Comparison of ENCODE assay signal across 17 mouse cellular contexts in genomic region chr17:72970631-72971161, GRCm38 (mm10). TPM values are rescaled to one million over a fixed set of nuclear protein-coding genes. Genes with fewer than 3 reads are reported as not detected.
DNase-seq lines count a peak whose midpoint lies in the region; ATAC-seq and TF ChIP-seq lines count a peak whose summit lies in the region.
"Had no signal": no experiment of that assay in that cellular context is flagged by ENCODE, and none has a peak within 500 bp of the region (broad histone marks: within the 10 kb centered on the region; RNA-seq: fewer than 3 reads in every experiment).

No protein-coding gene starts in this region.

- TF ChIP-seq EP300 in stomach, postnatal 0 days (optimal IDR thresholded peaks at IDR 0.05): no peak

- no peak for ATAC-seq in erythroid progenitor cell, adult 5-6 weeks (replicated peaks; ENCODE audit: low FRiP score, poor library complexity, severe bottlenecking)
- no peak for ATAC-seq in stomach, postnatal 0 days (ENCODE audit: low FRiP score, low TSS enrichment)
- ATAC-seq: hindbrain, postnatal 0 days had no signal

- H3K27ac ChIP-seq in stomach, postnatal 0 days (replicated peaks): no peak overlapping the region
- H3K27ac ChIP-seq: heart, embryonic 15.5 days; hindbrain, postnatal 0 days; limb, embryonic 15.5 days; midbrain, embryonic 12.5 days; neural tube, embryonic 13.5 days had no signal

- no peak overlapping the region for H3K9ac ChIP-seq in stomach, postnatal 0 days (ENCODE audit: low read length)
- H3K9ac ChIP-seq: heart, embryonic 15.5 days; limb, embryonic 15.5 days; midbrain, embryonic 12.5 days; neural tube, embryonic 13.5 days had no signal

- no peaks in the 10 kb centered on the region for H3K36me3 ChIP-seq in stomach, postnatal 0 days (ENCODE audit: control insufficient read depth, insufficient read depth, low read length)
- H3K36me3 ChIP-seq: heart, embryonic 15.5 days; limb, embryonic 15.5 days; midbrain, embryonic 12.5 days; neural tube, embryonic 13.5 days had no signal

- DNase-seq in left cerebral cortex, adult 11 months (ENCODE audit: low spot score): peak; percentile 52
- no peak for DNase-seq in left cerebral cortex, postnatal 4 days
- peak; percentile 81 to 87 for DNase-seq in layer of hippocampus, adult 8-10 months (ENCODE audit: low spot score in 2 of 2)
- DNase-seq in left cerebral cortex, postnatal 14 days (ENCODE audit: low spot score in 2 of 2): peak; percentile 64 to 89
- no peak for DNase-seq in urinary bladder, postnatal 10 days (ENCODE audit: low spot score)
- DNase-seq in stomach, postnatal 0 days (ENCODE audit: low spot score): no peak
- no peak for DNase-seq in lung, postnatal 10 days
- DNase-seq: adrenal gland, adult 8-10 months; gastrocnemius, postnatal 36 days; thymus, adult 18-20 months had no signal

- H3K4me1 ChIP-seq in stomach, postnatal 0 days (replicated peaks; ENCODE audit: control insufficient read depth, insufficient read depth): no peaks in the 10 kb centered on the region

- no peaks in the 10 kb centered on the region for H3K9me3 ChIP-seq in stomach, postnatal 0 days (ENCODE audit: control insufficient read depth, low read length)
- H3K9me3 ChIP-seq: heart, embryonic 15.5 days; limb, embryonic 15.5 days; midbrain, embryonic 12.5 days; neural tube, embryonic 13.5 days had no signal

- H3K4me3 ChIP-seq in stomach, postnatal 0 days (ENCODE audit: low read depth, low read length): no peak overlapping the region
- H3K4me3 ChIP-seq: erythroblast, embryonic 14.5 days; heart, embryonic 15.5 days; limb, embryonic 15.5 days; midbrain, embryonic 12.5 days; neural tube, embryonic 13.5 days had no signal

- 74% methylated on average over 7 of the region's 7 CpGs for WGBS in stomach, postnatal 0 days

- no peak for TF ChIP-seq CTCF in stomach, postnatal 0 days (IDR thresholded peaks at IDR 0.05; ENCODE audit: low read depth)

- no peaks in the 10 kb centered on the region for H3K27me3 ChIP-seq in stomach, postnatal 0 days (ENCODE audit: control insufficient read depth, insufficient read depth, low read length)
- H3K27me3 ChIP-seq: heart, embryonic 15.5 days; limb, embryonic 15.5 days; midbrain, embryonic 12.5 days; neural tube, embryonic 13.5 days had no signal

- H3K4me2 ChIP-seq in stomach, postnatal 0 days (replicated peaks; ENCODE audit: low read depth): no peak overlapping the region
- H3K4me2 ChIP-seq: heart, embryonic 15.5 days; limb, embryonic 15.5 days; midbrain, embryonic 12.5 days; neural tube, embryonic 13.5 days had no signal

- intact Hi-C loops in left cerebral cortex, postnatal 4 days (cut with DNase I): no loop called here
- intact Hi-C loops in left cerebral cortex, postnatal 14 days (cut with DNase I): no loop called here

RNA-seq across cellular contexts. Expression of gene Lbh, which starts 52.6 kb away (rescaled TPM):
- 10 to 100 TPM; 54.3 to 54.9 TPM for total RNA-seq in left cerebral cortex, postnatal 4 days (2021)
- 10 to 100 TPM; 36.5 to 46.3 (median 42.0) TPM for total RNA-seq in layer of hippocampus, adult 8-10 months (2022)
- 10 to 100 TPM; 44.4 to 45.5 TPM for total RNA-seq in left cerebral cortex, postnatal 14 days (2021)
- 8.6 and 14.3 TPM in 2 replicates for total RNA-seq in erythroid progenitor cell, adult 5-6 weeks (2015; ENCODE audit: low replicate concordance)
- 3.0 and 6.7 TPM in 2 replicates for total RNA-seq in erythroid progenitor cell, adult 5-6 weeks (2017; ENCODE audit: low replicate concordance)
- 2.0 and 2.7 TPM in 2 replicates for polyA plus RNA-seq in stomach, postnatal 0 days (2015; fragmentation: Nextera tagmentation; extraction: Ambion mirVana)

Comparison
In these comparisons a context has a peak if more than half of its experiments do, and no peak if none do; other contexts are left out.
1. DNase-seq: peak in left cerebral cortex, adult 11 months (single experiment), layer of hippocampus, adult 8-10 months (2 of 2) and left cerebral cortex, postnatal 14 days (2 of 2); none in left cerebral cortex, postnatal 4 days (single experiment), urinary bladder, postnatal 10 days (single experiment), stomach, postnatal 0 days (single experiment) and lung, postnatal 10 days (single experiment).